Mouse (Mus musculus) adrenal gland, postnatal 25 days (tissue): Measurements from ENCODE around the gene Hbs1l. TPM values are rescaled to one million over a fixed set of nuclear protein-coding genes. Genes with fewer than 3 reads are reported as not detected.

Experiments
- DNase-seq: peaks from one replicate; pipeline ENCODE4 v3.0.0; 2021; ENCODE audit warnings: mixed read lengths
- total RNA-seq: library from RNA; stranded (reverse); gene quantifications from 2 replicates; pipeline ENCODE4 v1.2.3, GENCODE M21; 2021

Gene Hbs1l
- total RNA-seq, 1 experiment from 2014 or later: 74.7 TPM

DNA sequence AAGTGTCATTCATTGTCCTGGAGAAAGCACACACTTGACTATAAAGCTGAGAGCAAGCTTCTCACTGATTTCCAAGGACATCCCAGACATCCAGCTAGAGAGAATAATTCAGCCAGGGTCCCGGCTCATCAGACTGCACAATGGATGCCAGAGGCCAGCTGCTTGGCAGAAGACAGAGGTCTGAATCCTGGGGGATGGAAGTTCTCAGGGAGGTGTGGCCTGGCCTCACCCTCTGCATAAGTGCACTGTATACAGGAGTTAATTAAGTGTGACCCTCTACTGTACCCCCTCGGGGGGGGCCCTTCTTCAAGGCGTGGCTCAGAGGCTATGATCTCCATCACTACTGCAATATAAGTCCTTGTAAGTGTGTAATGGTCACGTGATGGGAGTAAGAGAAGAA is 105.5 kb downstream of the Hbs1l start:
- DNase-seq: no peak

DNA sequence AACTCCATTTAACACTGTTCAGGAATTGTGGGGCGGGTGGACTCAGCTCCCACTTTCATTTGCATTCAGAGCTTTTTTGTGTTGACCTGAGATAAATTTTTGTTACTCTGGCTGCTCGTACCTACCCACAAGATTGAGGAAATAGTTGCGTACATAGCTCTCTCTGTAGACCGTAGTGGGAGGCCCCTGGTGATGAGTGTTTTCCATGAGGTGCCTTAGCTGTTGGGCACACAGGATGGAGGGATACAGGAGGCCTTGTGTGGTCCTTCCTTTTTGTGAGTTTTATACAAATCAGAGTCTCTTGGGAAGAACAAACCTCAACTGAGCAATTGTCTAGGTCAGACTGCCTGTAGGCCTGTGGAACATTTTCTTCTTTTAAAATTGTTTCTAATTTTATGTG is 109.0 kb downstream of the Hbs1l start:
- DNase-seq: no peak

DNA sequence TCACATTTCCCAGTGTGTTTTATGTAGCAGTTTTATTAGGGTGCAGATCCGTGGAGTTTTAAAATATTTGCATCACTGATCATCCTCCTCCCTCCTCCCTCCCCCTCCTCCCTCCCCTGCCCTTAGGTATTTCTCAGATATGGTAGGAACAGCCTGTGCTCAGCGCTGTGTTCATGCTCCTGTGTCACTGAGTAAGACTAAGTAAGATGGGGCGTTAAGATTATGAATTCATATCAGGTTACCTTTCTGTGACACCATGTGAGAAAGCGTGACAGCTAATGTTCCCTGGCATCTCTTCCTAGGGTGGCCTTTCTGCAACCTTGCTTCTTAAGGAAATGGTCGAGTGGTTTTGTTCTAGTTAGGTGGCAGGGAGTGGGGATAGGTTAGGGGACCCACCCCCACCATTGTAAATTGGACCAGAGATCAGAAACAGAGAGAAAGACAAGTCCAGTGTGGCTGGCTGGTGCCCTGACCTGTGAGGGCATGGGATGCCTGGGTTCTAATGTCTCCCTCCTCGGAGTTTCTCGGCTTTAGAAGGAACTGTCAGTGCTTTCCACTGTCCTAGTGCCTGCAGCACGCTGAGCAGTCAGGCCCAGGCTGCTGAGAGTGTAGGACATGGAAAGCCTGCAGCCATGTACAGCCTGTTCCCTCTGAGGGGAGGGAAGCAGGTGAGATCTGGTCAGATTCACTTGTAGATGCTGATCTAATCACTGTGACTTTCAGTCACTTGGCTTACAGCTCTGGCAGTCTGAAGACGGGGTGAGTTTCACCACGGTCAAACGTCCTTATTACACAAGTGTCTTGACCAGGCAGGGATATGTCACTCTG is 110.1 kb downstream of the Hbs1l start:
- no peak for DNase-seq

DNA sequence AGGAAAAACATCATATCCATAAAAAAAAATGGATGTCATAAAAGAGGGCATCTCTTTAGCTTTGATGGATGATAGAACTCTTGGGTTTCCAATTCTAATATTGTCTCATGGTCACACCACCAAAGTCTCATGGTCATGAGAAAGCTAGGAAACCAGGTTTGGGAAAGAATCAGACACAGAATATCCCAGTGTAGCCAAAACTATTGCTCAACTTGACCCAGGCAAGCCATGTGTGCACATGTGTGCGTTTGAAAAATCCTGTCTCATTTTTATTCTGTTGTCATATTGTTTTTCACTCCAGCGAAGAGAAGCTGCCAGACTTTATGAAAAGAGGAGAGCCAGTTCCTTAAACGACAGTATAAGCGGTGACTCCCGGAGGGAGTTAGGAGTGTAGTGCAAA is 114.9 kb downstream of the Hbs1l start:
- DNase-seq: no peak

DNA sequence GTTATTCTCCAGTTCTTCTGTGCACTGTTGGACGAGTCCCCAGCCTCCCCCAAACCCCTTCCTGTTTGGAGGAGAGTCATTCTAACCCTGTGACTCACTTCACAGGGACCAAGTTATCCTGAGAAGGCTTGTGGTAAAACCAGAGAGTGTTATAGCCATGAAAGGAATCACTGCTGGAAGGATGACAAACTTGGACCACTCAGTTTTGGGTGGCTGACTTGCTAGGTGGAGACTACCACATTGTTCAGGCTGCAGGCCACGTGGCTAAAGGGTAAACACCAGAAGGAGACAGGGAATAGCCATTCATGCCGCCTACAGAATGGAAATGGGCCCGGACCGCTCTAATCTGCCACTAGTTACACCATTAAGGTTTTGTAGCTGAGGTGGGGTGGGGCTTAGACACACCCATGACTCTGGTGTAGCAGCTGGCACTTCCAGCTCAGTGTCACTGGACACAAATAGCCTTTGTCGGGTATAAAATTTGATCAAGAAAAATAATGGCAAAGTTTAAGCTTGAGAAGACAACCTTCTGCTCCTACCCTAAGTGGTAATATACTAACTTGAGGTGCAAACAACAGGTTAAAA is 115.9 kb downstream of the Hbs1l start:
- no peak for DNase-seq

DNA sequence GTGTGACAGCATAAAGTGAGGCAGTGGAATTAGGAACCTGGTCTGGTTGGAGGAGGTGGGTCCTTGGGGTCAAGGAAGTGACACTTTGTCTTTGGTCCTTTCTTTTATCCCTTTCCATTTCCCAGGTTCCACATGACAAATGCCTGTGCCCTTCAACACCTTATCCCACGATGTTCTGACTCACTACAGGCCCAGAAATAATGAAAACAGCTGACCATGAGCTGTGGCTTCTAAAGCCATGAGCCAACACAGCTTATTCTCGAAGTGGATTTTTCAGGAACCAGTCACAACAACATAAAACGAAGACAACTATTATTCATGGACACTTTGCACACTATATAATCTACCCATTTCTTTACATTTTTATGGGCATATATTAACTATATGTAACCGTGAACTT is 119.3 kb downstream of the Hbs1l start:
- DNase-seq: no peak

DNA sequence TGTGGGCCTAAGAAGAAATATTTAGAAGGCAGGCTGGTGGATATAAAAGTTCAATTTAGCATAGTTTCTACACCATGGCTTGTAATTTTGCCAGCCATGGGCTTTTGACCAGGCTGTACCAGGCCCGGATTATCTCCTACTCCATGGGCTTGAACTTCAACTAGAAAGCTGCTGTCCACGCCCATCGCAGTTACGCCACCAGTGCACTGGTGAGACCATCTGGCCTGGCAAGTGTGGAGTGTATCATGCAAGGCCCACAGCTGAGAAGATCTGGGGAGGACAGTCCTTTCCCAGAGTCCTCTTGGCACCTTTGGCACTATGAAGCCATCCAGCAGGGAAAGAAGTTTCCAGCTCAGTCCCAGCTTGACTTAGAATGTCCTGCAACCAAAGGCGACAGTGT is 120.4 kb downstream of the Hbs1l start:
- no peak for DNase-seq

Other genes starting within 250 kb of the Hbs1l start
- gene Myb, start 135.0 kb upstream of the Hbs1l start, total RNA-seq: 0.21 and 0.38 TPM in 2 replicates
- 0.12 and 0.67 TPM in 2 replicates for gene Aldh8a1, start 81.3 kb downstream of the Hbs1l start, total RNA-seq